Mouse (Mus musculus): ENCODE measurements around the gene Sh3bp5l.

Sh3bp5l gene

DNA sequence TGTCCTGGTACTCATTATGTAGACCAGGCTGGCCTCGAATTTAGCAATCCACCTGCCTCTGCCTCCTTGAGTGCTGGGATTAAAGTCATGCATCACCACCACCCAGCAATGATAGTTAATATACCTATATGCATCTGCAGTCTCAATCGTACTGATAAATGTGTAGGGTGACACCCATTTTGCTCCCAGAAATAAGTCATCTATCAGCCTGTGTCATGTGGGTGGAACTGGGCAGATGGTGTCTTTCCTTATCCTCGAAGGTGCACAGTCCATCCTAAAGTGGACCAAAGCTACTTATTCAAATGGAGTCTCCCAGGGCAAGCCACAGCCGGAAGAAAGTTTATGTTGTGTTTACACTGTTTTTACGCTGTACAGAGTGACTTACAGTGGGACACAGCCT lies 20.7 kb downstream of the Sh3bp5l start:
- no peak for TF ChIP-seq GATA4 (IDR thresholded peaks at IDR 0.05; ENCODE audit: insufficient replicate concordance, low read length)

DNA sequence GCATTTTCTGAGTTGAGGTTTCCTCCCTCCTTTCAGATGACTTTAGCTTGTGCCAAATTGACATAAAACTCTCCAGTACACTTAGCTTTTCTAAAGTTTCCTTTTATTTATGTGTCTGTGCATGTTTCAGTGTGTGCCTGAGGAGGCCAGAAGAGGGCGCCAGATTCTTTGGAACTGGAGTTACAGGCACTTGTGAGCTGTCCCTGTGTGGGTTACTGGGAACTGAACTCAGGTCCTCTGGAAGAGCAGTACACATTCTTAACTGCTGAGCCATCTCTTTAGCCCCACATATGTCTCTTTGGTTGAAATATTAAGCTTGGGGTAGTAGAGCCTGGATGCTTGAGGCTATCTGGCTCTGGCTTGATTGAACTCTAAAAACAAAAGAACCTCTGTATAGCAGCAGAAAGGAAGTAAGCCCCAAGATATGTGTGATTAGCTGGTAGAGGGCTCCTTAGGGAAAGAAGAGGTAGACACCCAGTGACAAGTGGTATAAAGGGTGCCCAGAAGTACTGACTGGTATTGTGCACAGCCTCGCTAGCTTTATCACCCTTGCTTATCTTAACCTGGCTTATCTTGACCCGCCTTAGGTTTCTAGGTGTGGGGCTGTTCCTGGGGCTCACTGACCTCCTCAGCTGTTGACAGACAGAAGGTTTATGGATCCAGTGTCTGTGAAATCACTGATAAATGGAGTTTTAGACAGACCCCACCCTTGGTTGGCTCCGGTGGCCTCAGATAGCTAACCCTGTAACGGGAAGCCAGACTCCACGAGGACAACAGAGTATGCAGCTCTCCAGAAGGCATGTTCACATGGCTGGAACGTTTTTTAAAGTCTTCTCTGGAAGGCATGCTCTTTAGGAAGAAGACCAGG lies 22.4 kb downstream of the Sh3bp5l start:
- no peak for TF ChIP-seq GATA4 (IDR thresholded peaks at IDR 0.05; ENCODE audit: insufficient replicate concordance, low read length)

DNA sequence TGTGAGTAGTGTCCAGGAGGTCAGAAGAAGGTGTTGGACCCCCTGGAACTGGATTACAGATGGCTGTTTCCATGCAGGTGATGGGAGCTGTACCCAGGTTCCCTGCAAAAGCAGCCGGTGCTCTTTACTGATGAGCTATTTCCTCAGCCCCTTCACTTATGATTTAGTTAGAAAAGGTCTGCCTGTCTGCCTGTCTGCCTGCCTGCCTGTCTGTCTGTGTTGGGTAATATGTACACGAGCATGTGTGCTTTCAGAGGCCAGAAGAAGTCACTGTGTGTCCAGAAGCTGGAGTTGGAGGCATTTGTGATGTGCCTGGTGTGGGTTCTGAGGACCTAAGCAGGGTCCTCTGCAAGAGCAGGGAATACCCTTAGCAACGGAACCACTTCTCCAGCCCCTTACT lies 23.2 kb downstream of the Sh3bp5l start:
- TF ChIP-seq GATA4 (IDR thresholded peaks at IDR 0.05; ENCODE audit: insufficient replicate concordance, low read length): no peak

DNA sequence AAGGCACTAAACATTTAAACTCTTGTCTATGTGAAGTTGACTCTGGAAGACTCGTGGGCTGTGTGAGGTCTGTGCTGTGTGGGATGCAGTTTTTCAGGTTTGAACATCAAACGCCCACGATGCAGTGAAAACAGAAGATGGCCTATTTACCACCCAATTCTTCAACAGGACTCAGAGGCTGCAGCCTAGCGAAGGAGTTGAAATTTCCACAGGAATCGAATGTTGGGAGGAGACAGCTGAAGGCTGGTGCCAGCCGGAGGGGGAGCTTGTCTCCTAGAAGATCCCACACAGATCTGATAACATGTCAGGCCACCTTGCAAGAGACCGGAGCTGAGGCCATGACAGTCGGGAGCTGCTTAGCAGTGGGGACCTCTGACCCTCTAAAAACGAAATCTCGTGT lies 24.0 kb downstream of the Sh3bp5l start:
- no peak for TF ChIP-seq GATA4 (IDR thresholded peaks at IDR 0.05; ENCODE audit: insufficient replicate concordance, low read length)

DNA sequence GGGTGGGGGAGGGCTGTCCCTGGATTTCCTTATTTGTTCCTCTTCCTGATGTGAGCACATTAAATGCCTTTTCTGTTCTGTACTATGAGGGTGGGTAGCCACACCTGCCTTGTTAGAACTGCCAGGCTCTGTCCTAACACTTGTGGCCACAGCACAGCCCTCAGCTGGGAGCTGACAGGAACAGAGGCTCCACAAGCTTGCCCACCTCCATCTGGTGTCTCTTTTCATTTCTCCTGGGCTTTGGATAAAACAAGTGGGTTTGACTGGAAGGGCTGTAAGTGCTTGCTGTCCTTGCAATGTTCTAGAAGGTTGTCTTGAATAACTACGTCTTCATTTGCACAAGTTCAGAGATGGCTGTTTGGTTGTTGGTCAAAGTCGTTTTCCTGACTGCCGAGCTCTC lies 24.4 kb downstream of the Sh3bp5l start:
- TF ChIP-seq GATA4 (IDR thresholded peaks at IDR 0.05; ENCODE audit: insufficient replicate concordance, low read length): no peak

DNA sequence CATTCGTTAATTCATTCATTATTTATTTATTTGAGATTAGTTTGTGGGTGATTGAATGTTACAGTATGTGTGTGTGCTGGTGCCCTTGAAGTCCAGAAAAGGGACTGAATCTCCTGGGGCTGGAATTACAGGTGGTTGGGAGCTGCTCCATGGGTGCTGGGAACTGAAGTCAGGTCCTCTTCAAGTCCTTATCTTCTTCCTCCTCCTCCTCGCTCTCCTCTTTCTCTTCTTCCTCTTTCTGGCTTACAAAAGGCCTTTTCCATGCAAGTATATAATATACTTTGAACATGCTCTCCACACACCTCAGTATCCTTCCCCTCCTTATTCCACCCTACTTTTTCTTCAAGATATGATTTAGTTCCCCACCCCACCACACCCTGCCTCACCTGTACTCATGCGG lies 26.5 kb downstream of the Sh3bp5l start:
- TF ChIP-seq GATA4 (IDR thresholded peaks at IDR 0.05; ENCODE audit: insufficient replicate concordance, low read length): no peak

DNA sequence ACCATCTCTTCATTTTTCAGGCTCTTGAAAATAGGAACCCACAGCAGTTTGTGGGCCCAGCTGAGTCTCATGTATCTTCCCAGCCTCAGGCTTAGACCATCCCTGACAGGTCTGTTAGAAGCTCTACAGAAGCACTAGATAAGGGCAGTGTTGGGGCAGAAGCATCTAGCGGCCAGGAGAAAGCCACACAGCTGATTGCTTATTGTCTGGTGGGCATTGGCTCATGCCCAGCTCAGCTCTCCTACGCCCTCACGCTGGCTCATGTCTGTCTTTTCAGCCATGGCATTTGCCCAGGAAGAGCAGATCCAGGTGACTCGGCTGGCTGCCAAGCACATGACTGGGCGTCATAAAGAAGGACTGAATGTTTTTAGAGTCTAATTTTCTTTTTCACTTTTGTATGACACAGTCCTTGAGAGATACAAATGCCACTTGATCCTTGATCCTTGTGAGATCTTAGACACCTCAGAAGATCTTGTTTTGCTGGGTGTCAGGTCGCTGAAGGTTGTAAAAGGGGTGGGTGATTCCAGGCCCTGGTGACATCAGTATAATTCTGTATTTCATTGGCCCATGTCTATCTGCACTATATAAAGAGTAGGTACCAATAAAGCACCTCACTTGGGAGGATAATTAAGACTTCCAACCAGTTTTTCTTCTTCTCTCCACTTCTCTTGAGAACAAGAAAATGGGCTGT lies 27.5 kb downstream of the Sh3bp5l start:
- no peak for TF ChIP-seq GATA4 (IDR thresholded peaks at IDR 0.05; ENCODE audit: insufficient replicate concordance, low read length)

DNA sequence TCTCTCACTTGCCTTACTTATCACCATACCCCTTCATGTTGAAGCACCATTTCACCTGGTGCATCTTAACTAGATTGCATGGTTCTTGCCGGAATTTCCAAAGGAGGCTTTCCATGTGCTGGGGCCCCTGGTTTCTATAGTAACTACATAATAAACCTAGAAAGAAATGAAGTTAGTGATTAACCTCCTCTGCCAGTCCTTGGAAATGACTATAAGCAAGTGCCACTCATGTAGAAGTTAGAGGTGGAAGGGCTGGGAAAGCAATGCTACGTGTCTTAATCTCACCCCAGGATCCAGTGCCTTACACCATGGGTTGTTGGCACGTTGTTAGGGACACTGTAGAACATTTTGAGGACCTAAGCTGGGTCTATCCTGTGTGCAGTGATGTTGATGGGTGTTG lies 33.9 kb downstream of the Sh3bp5l start:
- no peak for TF ChIP-seq GATA4 (IDR thresholded peaks at IDR 0.05; ENCODE audit: insufficient replicate concordance, low read length)

DNA sequence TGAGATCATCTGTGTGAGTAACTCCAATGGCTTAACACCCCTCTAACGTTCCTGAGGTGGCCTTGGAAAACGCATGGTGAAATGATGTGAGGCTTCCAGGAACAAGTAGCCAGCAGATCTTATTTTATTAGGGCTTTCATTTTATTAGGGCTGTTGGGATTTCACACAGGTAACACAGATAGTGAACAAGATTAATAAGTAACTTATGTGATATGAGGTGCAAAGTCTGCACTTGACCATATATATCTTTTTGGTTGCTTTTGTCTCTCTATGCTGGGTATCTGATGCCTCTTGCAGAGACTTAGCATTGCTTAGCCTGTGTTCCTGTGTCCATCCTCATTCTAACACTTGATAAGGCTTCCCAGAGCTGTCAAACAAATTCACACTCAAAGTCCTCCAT lies 46.7 kb downstream of the Sh3bp5l start:
- TF ChIP-seq GATA4 (IDR thresholded peaks at IDR 0.05; ENCODE audit: insufficient replicate concordance, low read length): no peak

DNA sequence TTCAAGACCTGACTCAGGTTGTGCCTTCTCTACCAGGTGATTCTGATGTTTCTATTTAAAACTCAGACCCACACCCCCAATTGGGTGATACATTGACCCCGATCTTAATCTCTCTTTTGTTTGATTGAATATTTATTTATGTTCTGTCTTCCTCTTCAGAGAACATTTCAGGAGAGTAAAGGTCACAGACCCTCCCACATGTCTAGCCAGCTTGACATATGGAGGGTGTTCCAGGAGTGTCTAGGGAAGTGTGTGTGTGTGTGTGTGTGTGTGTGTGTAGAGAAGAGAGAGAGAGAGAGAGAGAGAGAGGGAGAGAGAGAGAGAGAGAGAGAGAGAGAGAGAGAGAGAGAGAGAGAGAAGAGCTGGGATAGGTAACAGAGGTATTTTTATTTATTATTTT lies 47.2 kb downstream of the Sh3bp5l start:
- TF ChIP-seq GATA4 (IDR thresholded peaks at IDR 0.05; ENCODE audit: insufficient replicate concordance, low read length): no peak

DNA sequence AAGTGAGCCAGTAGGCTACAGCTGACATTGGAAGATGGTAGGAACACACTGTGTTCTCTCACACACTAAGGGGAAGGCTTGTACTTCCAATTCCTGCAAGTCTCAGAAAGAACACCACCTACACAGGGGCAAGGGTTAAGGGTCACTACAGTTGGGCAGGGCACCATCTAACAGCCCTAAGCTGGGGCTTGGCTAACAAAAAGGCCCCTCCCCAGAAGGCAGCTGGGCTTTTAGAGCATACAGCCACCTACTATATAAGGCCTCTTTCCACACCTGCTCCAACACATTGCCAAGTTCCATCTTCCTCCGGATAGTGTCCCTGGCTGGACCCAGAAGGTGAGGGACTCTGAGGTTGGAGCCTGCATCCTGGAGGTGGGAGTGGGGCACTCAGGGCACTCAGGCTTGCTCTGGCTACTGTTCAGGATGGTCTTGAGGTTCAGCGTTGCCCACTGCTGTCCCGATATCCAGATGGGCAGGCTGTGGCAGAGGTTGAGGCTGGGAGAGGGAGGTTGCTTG lies 48.3 kb downstream of the Sh3bp5l start, which contains the start of gene Lypd8:
TSS of gene Lypd8 (plus strand) at position 281 of the 516 bp plus-strand sequence.
- TF ChIP-seq GATA4 (IDR thresholded peaks at IDR 0.05; ENCODE audit: insufficient replicate concordance, low read length): no peak

DNA sequence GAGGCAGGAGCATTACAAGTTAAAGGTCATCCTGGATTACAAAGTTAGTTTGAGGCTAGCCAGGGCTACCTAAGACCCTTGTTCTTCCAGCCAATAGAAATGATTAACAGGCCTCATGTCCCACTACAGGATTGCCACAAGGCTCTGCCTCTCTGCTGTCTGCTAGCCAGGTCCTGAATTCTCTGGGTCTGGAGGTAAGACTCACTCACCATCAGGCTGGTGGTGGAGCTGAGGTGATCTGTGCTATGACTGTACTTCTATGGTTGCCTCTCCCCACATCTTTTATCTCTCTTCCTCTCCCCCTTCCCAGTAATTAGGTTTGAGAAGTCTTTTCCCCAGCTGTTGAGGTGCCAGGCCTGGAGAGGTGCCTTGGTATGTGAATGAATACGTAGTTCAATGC lies 49.0 kb downstream of the Sh3bp5l start:
- TF ChIP-seq GATA4 (IDR thresholded peaks at IDR 0.05; ENCODE audit: insufficient replicate concordance, low read length): no peak

DNA sequence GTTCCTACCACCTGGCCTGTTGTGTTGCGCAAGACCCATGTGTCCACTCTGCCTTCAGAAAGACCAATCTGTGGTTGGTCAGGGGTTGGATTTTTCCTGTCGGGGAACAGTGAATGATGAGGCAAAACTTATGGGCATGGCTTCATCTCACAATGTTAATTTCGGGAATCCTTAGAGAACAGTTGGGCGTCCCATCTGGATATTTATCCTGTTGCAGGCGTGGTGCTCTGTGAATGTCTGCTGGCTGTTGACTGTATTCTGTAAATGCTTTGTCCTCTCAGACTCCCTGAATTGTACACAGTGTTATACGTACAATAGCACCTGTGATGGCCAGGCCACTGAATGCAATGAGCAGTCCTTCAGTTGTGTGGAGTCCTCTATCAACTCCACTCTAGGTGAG lies 51.9 kb downstream of the Sh3bp5l start:
- no peak for TF ChIP-seq GATA4 (IDR thresholded peaks at IDR 0.05; ENCODE audit: insufficient replicate concordance, low read length)

Measured in liver, adult (tissue).